Mouse (Mus musculus): ENCODE data around the gene Thbd. TPM values are rescaled to one million over a fixed set of nuclear protein-coding genes. Genes with fewer than 3 reads are reported as not detected.

Thbd gene
- polyA plus RNA-seq (2012; rRNA removed), result 9.2 and 13.1 TPM in 2 replicates

DNA sequence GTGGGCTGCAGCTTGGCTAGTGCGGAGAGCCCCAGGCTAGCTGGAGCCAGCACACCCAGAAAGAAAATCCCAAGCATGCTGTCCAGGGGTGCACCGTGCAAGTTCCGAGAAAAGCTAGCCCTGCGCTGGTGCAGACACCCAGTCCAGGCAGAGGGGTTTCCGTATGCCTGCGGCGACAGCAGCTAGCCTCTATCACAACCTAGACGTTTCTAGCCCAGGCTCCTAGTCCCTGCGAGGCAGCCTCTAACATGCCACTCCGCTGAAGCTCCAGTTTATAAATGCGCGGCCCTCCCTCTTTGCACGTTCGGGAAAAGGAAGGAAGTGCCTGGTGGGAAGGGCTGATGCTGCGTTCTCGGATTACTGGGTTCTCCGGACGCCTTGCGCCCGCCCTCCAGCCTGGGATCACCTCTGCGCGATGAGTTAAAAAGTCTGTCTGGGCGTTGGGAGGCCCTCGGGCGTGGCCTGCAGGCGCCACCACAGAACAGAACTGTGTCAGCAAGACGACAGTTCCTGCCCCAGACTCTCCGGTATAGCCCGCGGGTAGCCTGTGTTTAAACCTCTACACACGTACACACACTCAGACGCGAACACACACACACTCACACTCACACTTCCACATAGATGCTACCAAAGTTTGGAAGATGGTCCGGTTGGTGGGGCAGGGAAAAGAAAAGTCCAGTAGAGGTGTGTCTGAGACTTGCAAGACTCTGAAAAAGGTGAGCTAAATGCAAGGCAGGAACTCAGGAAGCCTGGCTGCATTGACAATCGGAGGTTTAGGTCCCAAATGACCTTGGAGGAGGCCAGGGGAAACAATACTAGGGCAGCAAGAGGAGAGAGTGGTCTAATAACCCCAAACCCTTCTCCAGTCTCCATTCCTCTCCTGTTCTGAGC, at the start of gene Thbd:
TSS of gene Thbd (minus strand) at position 319 of the 891 bp plus-strand sequence.
- H3K4me3 ChIP-seq (ENCODE audit: control insufficient read depth, insufficient read depth, low read length), result peak within 1 kb of the TSS; percentile 6; the same call in 1 of the 2 replicates
- H3K4me1 ChIP-seq (replicated peaks; ENCODE audit: control insufficient read depth, insufficient read depth, low read length), result peaks cover 3% of the 10 kb centered on the region
- no peak within 1 kb of the TSS for H3K27ac ChIP-seq (ENCODE audit: control insufficient read depth, insufficient read depth, low read length)
- no peaks in the 10 kb centered on the region; the same call in 1 of the 2 replicates for H3K27me3 ChIP-seq (ENCODE audit: control insufficient read depth, insufficient read depth, low read length)
- 3% methylated on average over 35 of the region's 35 CpGs for WGBS
- peak; percentile 19 for DNase-seq
- TF ChIP-seq POLR2A (IDR thresholded peaks at IDR 0.05; ENCODE audit: control insufficient read depth, extremely low read depth, insufficient read depth, low read length, poor library complexity) (no peak), CTCF (IDR thresholded peaks at IDR 0.05; ENCODE audit: borderline replicate concordance, control insufficient read depth, extremely low read depth, insufficient read depth, low read length, poor library complexity) (no peak)
- H3K36me3 ChIP-seq (ENCODE audit: control insufficient read depth, insufficient read depth, low read length), result no peaks in the 10 kb centered on the region

GRCm38 (mm10) chr2:148455341-148455740, 47.4 kb upstream of the Thbd start:
- no peak overlapping the region for H3K4me3 ChIP-seq (ENCODE audit: control insufficient read depth, insufficient read depth, low read length)
- H3K27me3 ChIP-seq (ENCODE audit: control insufficient read depth, insufficient read depth, low read length), result no peaks in the 10 kb centered on the region
- TF ChIP-seq CTCF (IDR thresholded peaks at IDR 0.05; ENCODE audit: borderline replicate concordance, control insufficient read depth, extremely low read depth, insufficient read depth, low read length, poor library complexity) (no peak), POLR2A (IDR thresholded peaks at IDR 0.05; ENCODE audit: control insufficient read depth, extremely low read depth, insufficient read depth, low read length, poor library complexity) (no peak)
- no peak for DNase-seq
- no peak overlapping the region for H3K27ac ChIP-seq (ENCODE audit: control insufficient read depth, insufficient read depth, low read length)
- no peaks in the 10 kb centered on the region for H3K36me3 ChIP-seq (ENCODE audit: control insufficient read depth, insufficient read depth, low read length)
- no peaks in the 10 kb centered on the region for H3K4me1 ChIP-seq (replicated peaks; ENCODE audit: control insufficient read depth, insufficient read depth, low read length)

DNA sequence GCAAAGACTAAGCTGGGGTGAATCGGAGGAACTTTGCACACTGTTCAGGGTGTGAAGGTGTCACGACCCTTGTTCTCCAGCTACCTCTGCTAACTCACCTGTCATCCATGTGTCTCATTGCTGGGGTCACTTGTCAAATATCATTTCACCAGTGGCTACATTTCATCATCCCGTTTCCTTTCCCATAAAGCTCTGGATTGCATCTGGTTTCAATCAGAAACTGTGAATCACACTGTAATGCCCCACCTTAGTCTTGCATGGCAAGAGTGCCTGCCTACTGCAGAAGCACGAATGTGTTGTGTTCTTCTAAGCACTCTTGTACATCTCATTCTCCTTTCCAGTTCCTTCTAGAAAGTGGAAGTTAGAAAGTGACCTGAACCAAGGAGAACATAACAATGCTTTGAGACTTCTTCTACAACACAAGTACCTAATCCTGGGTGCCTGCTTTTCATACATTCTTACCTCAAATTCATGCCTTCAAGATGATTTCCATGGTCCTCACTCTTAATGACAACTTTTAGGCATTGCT, 46.1 kb upstream of the Thbd start:
- TF ChIP-seq POLR2A (IDR thresholded peaks at IDR 0.05; ENCODE audit: control insufficient read depth, extremely low read depth, insufficient read depth, low read length, poor library complexity), result no peak
- TF ChIP-seq CTCF (IDR thresholded peaks at IDR 0.05; ENCODE audit: borderline replicate concordance, control insufficient read depth, extremely low read depth, insufficient read depth, low read length, poor library complexity), result no peak
- Histone ChIP-seq H3K27ac (ENCODE audit: control insufficient read depth, insufficient read depth, low read length) (no peak overlapping the region), H3K4me1 (replicated peaks; ENCODE audit: control insufficient read depth, insufficient read depth, low read length) (no peaks in the 10 kb centered on the region), H3K4me3 (ENCODE audit: control insufficient read depth, insufficient read depth, low read length) (no peak overlapping the region), H3K36me3 (ENCODE audit: control insufficient read depth, insufficient read depth, low read length) (no peaks in the 10 kb centered on the region), H3K27me3 (ENCODE audit: control insufficient read depth, insufficient read depth, low read length) (no peaks in the 10 kb centered on the region)
- WGBS, result 82% methylated on average over 4 of the region's 4 CpGs
- no peak for DNase-seq

GRCm38 (mm10) chr2:148453061-148453460, 45.1 kb upstream of the Thbd start:
- Histone ChIP-seq H3K27me3 (ENCODE audit: control insufficient read depth, insufficient read depth, low read length) (no peaks in the 10 kb centered on the region), H3K4me1 (replicated peaks; ENCODE audit: control insufficient read depth, insufficient read depth, low read length) (no peaks in the 10 kb centered on the region), H3K36me3 (ENCODE audit: control insufficient read depth, insufficient read depth, low read length) (no peaks in the 10 kb centered on the region), H3K27ac (ENCODE audit: control insufficient read depth, insufficient read depth, low read length) (no peak overlapping the region), H3K4me3 (ENCODE audit: control insufficient read depth, insufficient read depth, low read length) (no peak overlapping the region)
- no peak for DNase-seq
- TF ChIP-seq CTCF (IDR thresholded peaks at IDR 0.05; ENCODE audit: borderline replicate concordance, control insufficient read depth, extremely low read depth, insufficient read depth, low read length, poor library complexity) (no peak), POLR2A (IDR thresholded peaks at IDR 0.05; ENCODE audit: control insufficient read depth, extremely low read depth, insufficient read depth, low read length, poor library complexity) (no peak)
- 95% methylated on average over 3 of the region's 3 CpGs for WGBS

GRCm38 (mm10) chr2:148451498-148451897, 43.5 kb upstream of the Thbd start:
- DNase-seq, result no peak
- no peaks in the 10 kb centered on the region for H3K27me3 ChIP-seq (ENCODE audit: control insufficient read depth, insufficient read depth, low read length)
- WGBS, result 85% methylated on average over 5 of the region's 5 CpGs
- no peaks in the 10 kb centered on the region for H3K36me3 ChIP-seq (ENCODE audit: control insufficient read depth, insufficient read depth, low read length)
- no peak for TF ChIP-seq CTCF (IDR thresholded peaks at IDR 0.05; ENCODE audit: borderline replicate concordance, control insufficient read depth, extremely low read depth, insufficient read depth, low read length, poor library complexity)
- no peaks in the 10 kb centered on the region; the same call in 1 of the 2 replicates for H3K4me1 ChIP-seq (replicated peaks; ENCODE audit: control insufficient read depth, insufficient read depth, low read length)
- H3K4me3 ChIP-seq (ENCODE audit: control insufficient read depth, insufficient read depth, low read length), result no peak overlapping the region
- H3K27ac ChIP-seq (ENCODE audit: control insufficient read depth, insufficient read depth, low read length), result no peak overlapping the region

DNA sequence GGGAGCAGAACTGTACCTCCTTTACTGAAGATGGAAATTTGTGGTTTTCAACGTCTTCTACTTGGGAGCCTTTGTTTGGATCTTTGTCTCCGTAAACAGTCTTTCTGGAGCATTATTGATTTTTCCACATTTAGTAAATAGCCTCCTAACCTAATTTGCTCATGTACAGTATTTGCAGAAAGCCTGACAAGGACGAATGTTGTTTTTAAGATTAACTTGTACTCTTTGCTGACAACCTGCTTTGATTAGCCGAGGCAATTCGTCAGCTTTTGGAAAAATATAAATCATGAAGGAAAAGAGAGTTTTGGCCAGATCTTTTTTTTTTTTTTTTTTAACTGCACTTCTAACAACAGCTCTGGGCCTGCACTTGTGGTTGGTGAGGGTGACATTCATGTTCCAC, 42.6 kb upstream of the Thbd start:
- H3K36me3 ChIP-seq (ENCODE audit: control insufficient read depth, insufficient read depth, low read length), result no peaks in the 10 kb centered on the region
- H3K27ac ChIP-seq (ENCODE audit: control insufficient read depth, insufficient read depth, low read length), result no peak overlapping the region
- DNase-seq, result no peak
- H3K4me1 ChIP-seq (replicated peaks; ENCODE audit: control insufficient read depth, insufficient read depth, low read length), result no peaks in the 10 kb centered on the region; the same call in 1 of the 2 replicates
- H3K27me3 ChIP-seq (ENCODE audit: control insufficient read depth, insufficient read depth, low read length), result no peaks in the 10 kb centered on the region
- H3K4me3 ChIP-seq (ENCODE audit: control insufficient read depth, insufficient read depth, low read length), result no peak overlapping the region
- TF ChIP-seq POLR2A (IDR thresholded peaks at IDR 0.05; ENCODE audit: control insufficient read depth, extremely low read depth, insufficient read depth, low read length, poor library complexity), result no peak
- no peak for TF ChIP-seq CTCF (IDR thresholded peaks at IDR 0.05; ENCODE audit: borderline replicate concordance, control insufficient read depth, extremely low read depth, insufficient read depth, low read length, poor library complexity)
- WGBS, result 90% methylated on average over 5 of the region's 5 CpGs

Data from thymus, adult 2 months (tissue).